Mouse (Mus musculus): ENCODE data around the gene G0s2. TPM values are rescaled to one million over a fixed set of nuclear protein-coding genes. Genes with fewer than 3 reads are reported as not detected.

The G0s2 gene
- polyA plus RNA-seq, 1 experiment: 201 TPM

DNA sequence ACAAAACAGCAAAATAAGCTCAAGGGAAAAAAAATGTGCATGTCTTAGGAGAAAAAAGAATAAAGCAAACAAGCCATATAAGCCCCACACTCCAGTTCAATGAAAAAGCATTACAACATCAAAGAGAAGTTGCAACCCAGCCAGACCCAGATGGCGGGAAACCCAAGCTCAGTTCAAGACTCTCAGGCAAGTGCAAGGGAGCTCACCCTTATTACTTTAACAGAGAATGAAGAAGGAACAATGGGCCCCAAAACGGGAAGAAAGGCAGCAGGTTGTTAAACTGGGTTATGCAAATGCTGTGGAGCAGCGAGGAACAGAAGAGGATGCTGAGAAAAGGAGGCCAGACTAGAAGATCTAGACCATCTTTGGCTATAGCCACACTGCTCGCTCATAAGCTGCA, 30.2 kb downstream of the G0s2 start:
- Histone ChIP-seq H3K4me1 (ENCODE audit: control insufficient read depth, insufficient read depth, low read length) (peaks cover 6% of the 10 kb centered on the region; the same call in 1 of the 2 replicates), H3K36me3 (ENCODE audit: control insufficient read depth, insufficient read depth, low read length) (no peaks in the 10 kb centered on the region; the same call in 1 of the 2 replicates), H3K27ac (ENCODE audit: insufficient read depth, low read depth, low read length) (peak overlapping the region; percentile 75), H3K27me3 (replicated peaks; ENCODE audit: control insufficient read depth, insufficient read depth, low read length) (no peaks in the 10 kb centered on the region), H3K4me3 (ENCODE audit: insufficient read depth, low read depth, low read length) (no peak overlapping the region)
- WGBS: 65% methylated on average over 4 of the region's 4 CpGs
- no peak for DNase-seq
- no peak for TF ChIP-seq POLR2A (IDR thresholded peaks at IDR 0.05; ENCODE audit: low read depth, low read length)
- TF ChIP-seq CTCF (conservative IDR thresholded peaks at IDR 0.05; ENCODE audit: insufficient read depth, insufficient read length, low read depth, low read length): no peak

DNA sequence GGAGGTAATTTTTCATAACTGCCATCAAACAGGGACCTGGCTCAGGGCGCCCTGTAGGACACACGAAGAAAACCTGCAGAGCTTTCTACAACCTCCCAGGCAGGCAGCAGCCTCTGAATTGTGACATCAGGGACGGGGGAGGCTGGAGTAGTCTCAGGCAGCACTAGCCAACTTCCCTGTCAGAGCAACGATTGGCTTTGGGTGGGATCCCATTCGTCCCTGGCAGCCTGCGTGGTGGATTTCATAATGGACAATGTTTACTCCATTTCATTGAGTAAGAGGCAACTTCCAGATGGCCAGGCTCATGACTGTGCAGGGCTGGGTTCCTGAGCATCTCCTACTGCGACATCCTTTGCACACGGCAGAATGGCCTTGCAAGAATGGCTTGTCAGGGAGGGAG, 30.8 kb downstream of the G0s2 start:
- Histone ChIP-seq H3K36me3 (ENCODE audit: control insufficient read depth, insufficient read depth, low read length) (no peaks in the 10 kb centered on the region; the same call in 1 of the 2 replicates), H3K4me1 (ENCODE audit: control insufficient read depth, insufficient read depth, low read length) (peaks cover 6% of the 10 kb centered on the region; the same call in 1 of the 2 replicates), H3K27me3 (replicated peaks; ENCODE audit: control insufficient read depth, insufficient read depth, low read length) (no peaks in the 10 kb centered on the region), H3K4me3 (ENCODE audit: insufficient read depth, low read depth, low read length) (no peak overlapping the region), H3K27ac (ENCODE audit: insufficient read depth, low read depth, low read length) (no peak overlapping the region)
- peak; percentile 65 for DNase-seq
- TF ChIP-seq POLR2A (IDR thresholded peaks at IDR 0.05; ENCODE audit: low read depth, low read length) (no peak), CTCF (conservative IDR thresholded peaks at IDR 0.05; ENCODE audit: insufficient read depth, insufficient read length, low read depth, low read length) (no peak)
- 71% methylated on average over 8 of the region's 8 CpGs for WGBS

DNA sequence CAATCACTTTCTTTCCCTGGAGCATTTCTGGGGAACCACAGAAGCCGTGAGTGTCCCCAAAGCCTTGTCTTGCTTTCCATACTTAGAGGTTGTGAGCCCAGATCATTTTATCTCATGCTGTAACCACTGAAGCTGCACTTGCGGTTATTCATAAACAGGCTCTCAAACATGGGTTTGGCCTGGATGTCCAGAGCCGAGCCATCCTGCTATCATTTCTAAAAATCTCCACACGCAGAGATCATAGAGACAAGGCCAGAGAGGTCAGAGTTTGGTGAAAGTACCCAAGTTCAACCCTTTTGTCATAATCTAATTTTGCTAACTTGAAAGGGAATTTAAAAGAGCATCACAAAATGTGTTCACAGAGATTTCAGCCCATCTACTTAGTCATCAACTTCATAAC, 31.6 kb downstream of the G0s2 start:
- no peak overlapping the region for H3K4me3 ChIP-seq (ENCODE audit: insufficient read depth, low read depth, low read length)
- no peaks in the 10 kb centered on the region; the same call in 1 of the 2 replicates for H3K36me3 ChIP-seq (ENCODE audit: control insufficient read depth, insufficient read depth, low read length)
- H3K27me3 ChIP-seq (replicated peaks; ENCODE audit: control insufficient read depth, insufficient read depth, low read length): no peaks in the 10 kb centered on the region
- WGBS: 56% methylated on average over 4 of the region's 4 CpGs
- peaks cover 6% of the 10 kb centered on the region; the same call in 1 of the 2 replicates for H3K4me1 ChIP-seq (ENCODE audit: control insufficient read depth, insufficient read depth, low read length)
- TF ChIP-seq CTCF (conservative IDR thresholded peaks at IDR 0.05; ENCODE audit: insufficient read depth, insufficient read length, low read depth, low read length): no peak
- no peak for TF ChIP-seq POLR2A (IDR thresholded peaks at IDR 0.05; ENCODE audit: low read depth, low read length)
- DNase-seq: no peak
- no peak overlapping the region for H3K27ac ChIP-seq (ENCODE audit: insufficient read depth, low read depth, low read length)

DNA sequence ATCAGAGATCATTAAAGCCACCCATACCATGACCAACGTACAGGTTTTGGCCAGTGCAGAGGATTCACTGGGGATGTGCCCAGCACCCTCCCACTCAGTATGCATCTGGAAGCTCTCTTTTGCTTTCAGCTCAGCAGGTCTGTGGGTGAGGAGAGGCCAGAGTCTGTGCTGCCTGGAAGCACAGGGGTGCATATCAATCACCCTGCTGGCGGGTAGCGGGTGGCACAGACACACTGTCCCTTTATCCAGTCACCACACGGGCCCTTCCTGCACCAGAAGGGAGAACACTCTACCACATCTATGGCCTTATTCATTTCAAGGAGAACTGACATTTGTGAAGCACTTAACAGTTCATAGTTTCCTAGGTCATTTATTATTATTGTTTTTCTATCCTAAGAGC, 34.6 kb downstream of the G0s2 start:
- H3K36me3 ChIP-seq (ENCODE audit: control insufficient read depth, insufficient read depth, low read length): no peaks in the 10 kb centered on the region; the same call in 1 of the 2 replicates
- DNase-seq: no peak
- 65% methylated on average over 4 of the region's 4 CpGs for WGBS
- no peak overlapping the region for H3K4me3 ChIP-seq (ENCODE audit: insufficient read depth, low read depth, low read length)
- 0 out of 2 replicates have a peak, but pooled peaks have one; percentile 10 for TF ChIP-seq CTCF (conservative IDR thresholded peaks at IDR 0.05; ENCODE audit: insufficient read depth, insufficient read length, low read depth, low read length)
- TF ChIP-seq POLR2A (IDR thresholded peaks at IDR 0.05; ENCODE audit: low read depth, low read length): no peak
- H3K27me3 ChIP-seq (replicated peaks; ENCODE audit: control insufficient read depth, insufficient read depth, low read length): no peaks in the 10 kb centered on the region
- peaks cover 19% of the 10 kb centered on the region for H3K4me1 ChIP-seq (ENCODE audit: control insufficient read depth, insufficient read depth, low read length)
- H3K27ac ChIP-seq (ENCODE audit: insufficient read depth, low read depth, low read length): no peak overlapping the region

DNA sequence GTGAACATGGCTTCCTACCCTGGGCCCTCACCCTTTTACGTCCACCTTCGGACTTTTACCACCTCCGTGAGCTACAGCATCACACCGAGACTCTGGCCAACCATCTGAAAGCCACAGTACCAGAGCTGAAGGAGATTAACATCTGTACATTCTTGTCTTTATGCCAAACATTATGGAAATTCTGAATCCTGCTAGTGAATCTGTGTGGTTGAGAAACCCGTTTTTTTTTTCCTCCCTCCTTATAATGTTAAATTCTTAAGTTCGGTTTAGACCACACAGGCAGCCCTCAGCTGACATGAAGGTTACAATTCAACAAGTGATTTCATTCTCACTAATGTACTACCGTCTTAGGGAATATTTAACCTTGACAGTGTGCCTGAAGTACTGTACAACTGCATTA, 38.1 kb downstream of the G0s2 start:
- DNase-seq: peak; percentile 79
- peaks cover 28% of the 10 kb centered on the region for H3K4me1 ChIP-seq (ENCODE audit: control insufficient read depth, insufficient read depth, low read length)
- no peaks in the 10 kb centered on the region for H3K36me3 ChIP-seq (ENCODE audit: control insufficient read depth, insufficient read depth, low read length)
- H3K4me3 ChIP-seq (ENCODE audit: insufficient read depth, low read depth, low read length): no peak overlapping the region
- H3K27ac ChIP-seq (ENCODE audit: insufficient read depth, low read depth, low read length): peak overlapping the region; percentile 94
- TF ChIP-seq CTCF (conservative IDR thresholded peaks at IDR 0.05; ENCODE audit: insufficient read depth, insufficient read length, low read depth, low read length) (no peak), POLR2A (IDR thresholded peaks at IDR 0.05; ENCODE audit: low read depth, low read length) (no peak)
- 29% methylated on average over 7 of the region's 7 CpGs for WGBS
- H3K27me3 ChIP-seq (replicated peaks; ENCODE audit: control insufficient read depth, insufficient read depth, low read length): no peaks in the 10 kb centered on the region

DNA sequence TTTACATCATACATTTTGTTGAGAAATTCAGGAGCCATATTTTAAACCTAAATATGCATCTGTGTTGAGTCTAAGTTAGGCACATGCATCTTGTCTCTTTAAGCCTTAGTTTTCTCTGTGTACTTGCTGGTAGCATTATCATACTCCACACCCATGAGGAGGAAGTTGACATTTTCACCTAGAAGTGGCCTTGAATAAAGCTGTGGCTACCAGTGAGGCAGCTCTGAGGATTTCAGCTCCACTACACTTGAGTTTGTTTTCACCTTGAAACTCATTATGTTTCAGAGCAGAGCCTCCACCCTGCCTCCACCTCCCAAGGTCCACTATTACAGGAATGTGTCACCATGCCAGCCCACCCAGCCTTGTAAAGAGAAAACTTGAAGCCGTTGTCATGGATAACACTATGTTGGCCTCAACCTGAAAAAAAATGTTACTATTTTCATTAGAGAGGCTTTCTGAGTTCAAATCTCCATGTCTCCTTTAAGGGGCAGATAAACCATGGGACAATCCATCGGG, 38.8 kb downstream of the G0s2 start:
- H3K27ac ChIP-seq (ENCODE audit: insufficient read depth, low read depth, low read length): peak overlapping the region; percentile 94
- H3K27me3 ChIP-seq (replicated peaks; ENCODE audit: control insufficient read depth, insufficient read depth, low read length): no peaks in the 10 kb centered on the region
- 57% methylated on average over 2 of the region's 2 CpGs for WGBS
- peak; percentile 55 for DNase-seq
- H3K4me3 ChIP-seq (ENCODE audit: insufficient read depth, low read depth, low read length): no peak overlapping the region
- peaks cover 29% of the 10 kb centered on the region for H3K4me1 ChIP-seq (ENCODE audit: control insufficient read depth, insufficient read depth, low read length)
- H3K36me3 ChIP-seq (ENCODE audit: control insufficient read depth, insufficient read depth, low read length): no peaks in the 10 kb centered on the region
- no peak for TF ChIP-seq POLR2A (IDR thresholded peaks at IDR 0.05; ENCODE audit: low read depth, low read length)
- TF ChIP-seq CTCF (conservative IDR thresholded peaks at IDR 0.05; ENCODE audit: insufficient read depth, insufficient read length, low read depth, low read length): no peak

DNA sequence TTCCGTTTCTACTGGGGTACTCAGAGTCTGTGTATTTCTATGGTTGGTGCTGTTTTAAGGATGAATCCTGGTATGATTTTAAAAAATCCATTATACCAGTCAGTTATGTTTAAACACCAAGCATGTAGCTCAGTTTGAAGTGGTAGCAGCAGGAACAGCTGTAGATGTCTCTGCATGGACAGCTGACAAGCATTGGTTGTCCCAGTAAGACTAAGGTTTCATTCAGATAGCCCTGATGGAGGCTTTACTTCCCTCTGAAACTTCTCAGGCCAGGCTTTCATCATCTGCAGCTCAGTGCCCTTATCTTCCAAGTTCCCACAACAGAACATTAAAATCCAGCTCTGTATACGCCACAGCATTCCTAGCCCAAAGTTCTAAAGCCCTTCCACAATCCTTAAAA, 40.3 kb downstream of the G0s2 start:
- H3K4me3 ChIP-seq (ENCODE audit: insufficient read depth, low read depth, low read length): no peak overlapping the region
- WGBS: 95% methylated on average over 2 of the region's 2 CpGs
- no peaks in the 10 kb centered on the region for H3K36me3 ChIP-seq (ENCODE audit: control insufficient read depth, insufficient read depth, low read length)
- TF ChIP-seq CTCF (conservative IDR thresholded peaks at IDR 0.05; ENCODE audit: insufficient read depth, insufficient read length, low read depth, low read length): no peak
- no peak for TF ChIP-seq POLR2A (IDR thresholded peaks at IDR 0.05; ENCODE audit: low read depth, low read length)
- no peaks in the 10 kb centered on the region for H3K27me3 ChIP-seq (replicated peaks; ENCODE audit: control insufficient read depth, insufficient read depth, low read length)
- H3K4me1 ChIP-seq (ENCODE audit: control insufficient read depth, insufficient read depth, low read length): peaks cover 29% of the 10 kb centered on the region
- no peak for DNase-seq
- H3K27ac ChIP-seq (ENCODE audit: insufficient read depth, low read depth, low read length): peak overlapping the region; percentile 3

Data from kidney, adult 2 months (tissue).